Mouse (Mus musculus): ENCODE data around the gene Gm45234.
"Not testable (repeated sequence)": the region's sequence is repeated elsewhere in the genome, so short reads cannot be mapped to it uniquely, and the experiment has no call there.

The Gm45234 gene

DNA sequence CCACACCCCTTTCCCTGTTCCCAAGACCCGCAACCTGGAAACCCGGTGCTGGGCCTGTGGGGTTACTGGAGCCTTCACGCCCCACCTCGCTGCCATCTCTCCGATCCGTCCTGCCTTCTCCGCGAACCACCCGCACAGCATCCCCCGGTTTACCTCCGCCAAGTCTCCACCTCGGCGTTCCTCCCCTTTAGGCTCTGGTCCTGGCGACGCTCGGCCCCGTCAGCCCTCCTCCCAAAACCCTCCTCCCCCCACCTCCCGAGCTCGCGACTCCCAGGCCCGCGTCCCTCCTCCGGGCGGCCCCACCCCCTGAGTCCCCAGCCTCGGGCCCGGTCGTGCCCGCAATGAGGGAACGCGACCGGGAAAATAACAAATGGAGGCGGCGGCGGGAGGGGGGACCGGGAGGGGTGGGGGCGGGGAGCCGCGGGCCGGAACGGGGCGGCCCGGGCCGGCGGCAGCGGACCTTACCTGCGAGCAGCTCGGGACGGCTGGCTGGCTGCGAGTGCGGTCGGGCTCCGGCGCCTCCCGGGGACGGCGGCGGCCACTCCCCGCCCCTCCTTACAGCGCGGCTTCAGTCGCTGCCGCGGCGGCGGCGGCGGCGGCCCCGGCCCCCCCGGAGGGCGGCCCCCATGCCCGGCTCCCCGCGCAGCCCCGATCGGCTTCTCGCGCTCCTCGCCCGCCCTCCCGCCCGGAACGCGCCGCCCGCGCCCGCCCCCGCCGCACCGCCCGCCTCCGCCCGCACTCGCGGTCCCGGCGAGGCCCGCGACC, at the start of gene Gm45234, which contains the start of gene Atn1:
Gene Gm45234, minus strand, starts transcription at position 191 of the 765 bp plus-strand sequence.
Gene Atn1, minus strand, starts transcription at position 694 of the 765 bp plus-strand sequence.
- DNase-seq (ENCODE audit: low spot score): peak; percentile 78

DNA sequence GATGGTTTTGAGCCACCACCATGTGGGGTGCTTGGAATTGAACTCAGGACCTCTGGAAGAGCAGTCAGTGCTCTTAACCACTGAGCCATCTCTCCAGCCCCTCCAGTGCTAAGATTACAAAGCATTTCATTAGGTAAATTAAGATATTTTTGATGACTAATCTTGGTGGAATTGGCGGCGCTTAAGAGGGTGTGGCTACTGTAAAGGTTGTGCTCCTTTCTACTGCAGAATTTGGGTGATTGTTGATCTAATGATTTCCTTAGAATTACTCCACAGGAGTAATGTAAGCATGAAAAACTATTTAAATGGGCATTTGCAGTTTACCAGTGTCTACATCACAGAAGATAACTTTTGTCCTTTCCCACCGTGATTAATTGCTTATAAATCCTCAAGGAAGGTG, 48.5 kb upstream of the Gm45234 start:
- DNase-seq (ENCODE audit: low spot score): no peak

DNA sequence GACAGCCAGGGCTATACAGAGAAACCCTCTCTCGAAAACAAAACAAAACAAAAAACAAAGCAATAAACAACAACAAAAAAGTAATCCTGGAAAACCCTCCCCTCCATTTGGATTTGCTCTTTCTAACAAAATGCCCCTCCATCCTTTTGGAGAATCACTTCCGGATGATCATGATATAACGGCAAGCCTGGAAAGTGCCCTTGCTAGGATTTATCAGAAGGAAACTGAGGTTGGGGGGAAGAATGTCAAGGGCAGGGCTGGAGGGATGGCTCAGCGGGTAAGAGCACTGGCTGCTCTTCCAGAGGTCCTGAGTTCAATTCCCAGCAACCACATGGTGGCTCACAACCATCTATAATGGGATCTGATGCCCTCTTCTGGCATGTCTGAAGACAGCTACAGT, 47.9 kb upstream of the Gm45234 start:
- not testable (repeated sequence) for DNase-seq (ENCODE audit: low spot score)

DNA sequence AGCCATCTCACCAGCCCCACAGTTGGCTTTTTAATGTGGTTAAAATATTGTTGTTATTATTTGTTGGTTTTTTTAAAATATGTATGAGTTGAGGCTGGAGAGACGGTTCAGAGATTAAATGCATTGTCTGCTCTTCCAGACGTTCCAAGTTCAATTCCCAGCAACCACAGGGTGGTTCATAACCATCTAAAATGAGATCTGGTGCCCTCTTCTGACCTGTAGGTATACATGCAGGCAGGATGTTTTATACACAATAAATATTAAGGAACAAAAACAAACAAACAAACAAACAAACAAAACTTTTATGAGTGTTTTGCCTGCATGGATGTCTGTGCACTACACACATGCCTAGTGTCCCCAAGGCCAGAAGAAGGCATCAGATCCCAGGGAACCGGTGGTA, 47.2 kb upstream of the Gm45234 start:
- no peak for DNase-seq (ENCODE audit: low spot score)

DNA sequence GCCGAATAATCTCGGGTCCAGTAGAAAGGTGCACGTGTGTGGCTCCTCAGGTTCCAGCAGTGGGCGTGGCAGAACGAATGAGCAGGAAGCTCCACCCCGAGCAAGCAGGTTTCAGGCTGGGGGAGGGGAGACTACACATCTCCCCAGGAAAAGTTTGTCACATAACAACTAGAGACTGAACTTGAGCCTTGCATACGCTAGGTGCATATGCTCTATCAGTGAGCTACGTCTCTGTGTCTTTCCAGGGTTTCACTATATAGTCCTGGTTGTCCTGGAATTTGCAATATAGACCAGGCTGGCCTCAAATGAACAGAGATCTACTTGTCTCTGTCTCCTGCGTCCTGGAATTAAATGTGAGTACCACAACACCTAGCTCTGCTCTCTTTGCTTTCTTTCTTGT, 46.6 kb upstream of the Gm45234 start:
- not testable (repeated sequence) for DNase-seq (ENCODE audit: low spot score)

DNA sequence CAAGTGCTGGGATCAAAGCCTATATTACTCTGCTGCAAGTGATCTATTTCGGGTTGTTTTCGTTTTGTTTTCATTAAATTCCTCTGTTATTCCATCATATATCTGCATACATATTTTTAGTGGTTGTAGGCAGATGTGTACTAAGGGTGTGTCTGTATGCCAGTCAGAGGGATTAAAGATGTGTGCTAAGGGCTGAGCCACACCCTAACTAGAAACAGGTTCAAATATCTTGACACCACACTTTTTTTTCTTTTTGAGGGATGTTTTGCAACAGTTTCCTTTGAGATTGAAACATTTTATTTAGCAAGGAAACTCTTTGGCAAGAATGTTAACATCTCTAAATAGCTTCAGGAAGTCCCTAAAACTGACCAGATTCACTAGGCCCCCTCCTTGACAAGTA, 40.4 kb upstream of the Gm45234 start:
- DNase-seq (ENCODE audit: low spot score): no peak

DNA sequence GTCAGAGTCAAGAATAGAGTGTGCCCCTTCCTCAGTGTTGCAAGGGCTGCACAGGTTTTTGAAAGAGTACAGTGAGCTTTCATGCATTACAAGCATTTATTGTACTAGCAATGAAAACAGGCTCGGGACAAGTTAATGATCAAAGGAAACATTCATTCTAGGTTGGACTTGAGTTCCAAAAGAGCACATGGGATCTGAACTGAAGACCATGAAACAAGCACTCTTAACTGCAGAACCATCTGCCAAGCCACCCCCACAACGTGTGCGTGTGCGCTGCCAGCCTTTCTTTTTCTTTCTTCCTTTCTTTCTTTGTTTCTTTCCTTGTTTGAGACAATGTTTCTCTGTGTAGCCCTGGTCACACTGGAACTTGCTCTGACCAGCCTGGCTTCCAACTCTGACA, 40.0 kb upstream of the Gm45234 start:
- no peak for DNase-seq (ENCODE audit: low spot score)

DNA sequence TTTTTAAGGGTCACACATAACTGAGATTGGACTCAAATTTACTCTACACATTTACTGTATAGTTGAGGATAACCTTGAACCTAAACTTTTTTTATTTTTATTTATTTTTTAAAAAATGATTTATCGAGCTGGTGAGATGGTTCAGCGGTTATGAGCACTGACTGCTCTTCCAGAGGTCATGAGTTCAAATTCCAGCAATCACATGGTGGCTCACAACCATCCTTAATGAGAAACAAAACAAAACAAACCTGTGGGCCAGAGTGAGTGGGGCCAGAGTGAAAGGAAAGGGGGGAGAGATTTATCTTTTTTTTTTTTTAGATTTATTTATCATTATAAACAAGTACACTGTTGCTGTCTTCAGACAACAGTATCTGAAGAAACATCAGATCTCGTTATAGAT, 36.1 kb upstream of the Gm45234 start:
- DNase-seq (ENCODE audit: low spot score): no peak

DNA sequence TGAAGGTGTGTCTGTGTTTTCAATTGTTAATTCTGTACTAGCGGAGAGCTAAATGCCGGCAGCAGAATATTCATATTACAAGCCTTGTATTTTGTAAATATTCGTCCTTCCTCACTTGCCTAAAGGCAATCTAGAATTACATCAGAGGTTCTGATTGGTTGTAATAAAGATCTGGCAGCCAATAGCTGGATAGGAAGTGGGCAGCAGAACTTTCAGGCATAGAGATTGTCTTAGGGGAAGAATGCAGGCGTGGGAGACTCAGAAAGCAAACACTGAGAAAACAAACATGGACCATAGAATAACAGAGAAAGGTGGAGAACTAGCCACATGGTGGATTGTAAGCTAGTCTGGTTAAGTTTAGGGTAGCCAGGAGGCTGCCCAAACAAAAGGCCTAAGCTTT, 34.3 kb upstream of the Gm45234 start:
- DNase-seq (ENCODE audit: low spot score): no peak

DNA sequence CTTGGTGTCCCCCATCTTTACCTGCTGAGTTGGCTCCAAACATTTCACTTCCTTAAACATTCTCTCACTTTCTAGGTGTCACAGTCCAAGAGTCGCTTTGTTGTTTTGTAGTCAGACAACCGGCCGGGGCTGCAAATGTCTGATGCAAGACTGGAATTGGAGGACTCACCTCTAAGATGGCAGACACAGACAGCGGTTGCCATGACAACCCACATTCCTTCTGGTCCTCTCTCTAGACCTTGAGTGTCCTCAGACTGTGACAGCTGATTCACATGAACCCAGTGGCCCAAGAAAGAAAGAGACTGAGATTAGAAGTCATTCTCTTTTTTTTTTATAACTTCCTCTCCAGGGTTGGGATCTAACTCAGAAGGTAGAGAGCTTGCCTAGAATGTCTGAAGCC, 33.7 kb upstream of the Gm45234 start:
- DNase-seq (ENCODE audit: low spot score): no peak

DNA sequence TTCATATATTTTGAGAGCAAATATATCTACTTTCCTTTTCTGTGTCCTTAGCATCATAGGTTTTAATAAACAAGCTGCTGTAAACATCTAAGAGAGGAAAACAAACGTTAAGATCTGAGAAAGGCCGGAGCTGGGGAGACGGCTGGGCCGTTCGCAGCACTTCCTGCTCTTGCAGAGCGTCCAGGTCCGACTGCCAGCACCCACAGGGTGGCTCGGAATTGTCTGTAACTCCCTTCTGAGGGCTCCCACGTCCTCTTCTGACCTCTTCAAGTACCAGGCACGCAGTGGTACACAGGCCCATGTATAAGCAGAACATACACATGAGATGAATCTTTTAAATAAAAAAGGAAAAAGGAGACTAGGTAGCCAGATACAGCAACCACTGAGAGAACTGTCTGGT, 31.9 kb upstream of the Gm45234 start:
- DNase-seq (ENCODE audit: low spot score): no peak

DNA sequence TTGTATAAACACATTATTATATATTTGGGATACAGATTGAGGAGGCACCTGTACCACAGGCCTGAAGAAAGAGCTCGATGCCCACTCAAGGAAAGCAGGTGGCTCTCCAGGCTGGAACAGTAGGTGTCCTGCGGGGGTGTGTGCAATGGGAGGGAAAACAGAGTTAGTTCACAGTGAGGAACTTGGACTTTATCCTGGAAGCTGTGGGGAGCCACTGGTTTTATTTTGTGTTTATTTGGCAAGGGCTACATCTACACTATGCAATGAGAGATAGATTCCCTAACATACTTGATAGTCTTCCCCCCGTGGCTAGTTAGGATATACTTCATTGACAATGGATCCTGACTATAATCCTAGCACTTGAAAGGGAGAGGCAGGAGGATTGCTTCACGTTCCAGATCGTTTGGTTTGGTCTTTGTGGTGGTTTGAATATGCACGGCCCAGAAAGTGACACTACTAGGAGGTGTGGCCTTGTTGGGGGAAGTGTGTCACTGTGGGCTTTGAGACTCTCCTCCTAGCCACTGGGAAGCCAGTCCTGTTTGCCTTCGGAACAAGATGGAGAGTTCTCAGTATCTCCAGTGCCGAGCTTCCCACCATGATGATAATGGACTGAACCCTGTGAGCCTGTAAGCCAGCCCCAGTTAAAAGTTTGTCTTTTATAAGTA, 31.1 kb upstream of the Gm45234 start:
- DNase-seq (ENCODE audit: low spot score): no peak

DNA sequence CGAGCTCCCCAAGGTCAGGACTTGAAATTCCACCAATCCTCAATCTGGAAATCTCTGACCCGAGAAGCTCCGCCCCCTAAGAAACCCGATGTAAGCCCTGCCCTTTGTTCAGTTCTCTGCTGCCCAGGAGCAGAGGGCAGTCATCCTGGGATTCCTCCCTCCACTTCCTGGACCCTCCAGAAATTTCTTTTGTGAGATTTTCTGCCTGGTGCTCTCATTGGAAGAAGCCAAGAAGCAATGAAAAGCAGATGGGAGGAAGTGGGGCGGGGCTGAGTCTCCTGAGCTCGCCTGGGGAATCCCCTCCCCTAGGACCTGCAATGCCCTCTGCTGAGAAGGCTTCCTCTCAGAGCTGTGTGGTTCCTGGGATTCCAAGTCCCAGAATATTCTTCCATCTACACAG, 26.6 kb upstream of the Gm45234 start:
- no peak for DNase-seq (ENCODE audit: low spot score)

DNA sequence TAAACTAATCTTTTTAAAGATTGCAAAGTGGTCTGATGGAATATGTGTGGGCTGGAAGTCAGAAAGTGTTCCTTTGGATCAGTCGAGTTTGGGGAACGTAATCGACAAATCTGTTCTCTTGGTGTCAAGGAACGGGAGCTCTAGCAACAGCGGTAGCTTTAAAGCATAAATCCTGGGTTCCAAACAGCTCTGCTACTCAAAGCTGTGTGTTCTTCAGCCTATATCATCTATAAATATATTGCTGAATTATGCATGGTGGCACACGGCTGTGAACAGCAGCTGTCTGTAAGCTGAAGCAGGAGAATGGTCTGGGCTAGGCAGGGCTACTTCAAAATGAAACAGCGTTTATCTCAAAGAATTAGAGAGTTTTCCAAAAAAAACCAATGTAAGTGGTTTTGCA, 25.1 kb upstream of the Gm45234 start:
- DNase-seq (ENCODE audit: low spot score): no peak

DNA sequence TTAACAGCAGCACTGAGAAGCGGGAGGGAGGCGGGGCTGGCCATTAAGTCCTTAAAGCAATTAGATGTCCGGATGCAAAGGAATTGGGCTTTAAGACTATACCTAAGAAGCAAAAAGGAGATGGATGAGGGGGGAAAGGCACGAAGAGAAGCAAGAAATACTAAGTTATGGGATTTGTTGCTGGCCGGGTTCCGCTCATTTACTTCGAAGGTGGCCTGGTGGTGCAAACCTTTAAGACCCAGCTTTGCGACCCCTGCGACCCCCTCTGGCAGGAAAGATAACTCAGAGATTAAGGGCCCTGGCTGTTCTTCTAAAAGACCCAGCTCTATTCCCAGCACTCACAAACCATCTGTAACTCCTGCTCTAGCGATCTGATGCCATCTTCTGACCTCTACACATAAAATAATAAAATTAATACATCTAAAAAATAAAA, 24.2 kb upstream of the Gm45234 start:
- DNase-seq (ENCODE audit: low spot score): no peak

DNA sequence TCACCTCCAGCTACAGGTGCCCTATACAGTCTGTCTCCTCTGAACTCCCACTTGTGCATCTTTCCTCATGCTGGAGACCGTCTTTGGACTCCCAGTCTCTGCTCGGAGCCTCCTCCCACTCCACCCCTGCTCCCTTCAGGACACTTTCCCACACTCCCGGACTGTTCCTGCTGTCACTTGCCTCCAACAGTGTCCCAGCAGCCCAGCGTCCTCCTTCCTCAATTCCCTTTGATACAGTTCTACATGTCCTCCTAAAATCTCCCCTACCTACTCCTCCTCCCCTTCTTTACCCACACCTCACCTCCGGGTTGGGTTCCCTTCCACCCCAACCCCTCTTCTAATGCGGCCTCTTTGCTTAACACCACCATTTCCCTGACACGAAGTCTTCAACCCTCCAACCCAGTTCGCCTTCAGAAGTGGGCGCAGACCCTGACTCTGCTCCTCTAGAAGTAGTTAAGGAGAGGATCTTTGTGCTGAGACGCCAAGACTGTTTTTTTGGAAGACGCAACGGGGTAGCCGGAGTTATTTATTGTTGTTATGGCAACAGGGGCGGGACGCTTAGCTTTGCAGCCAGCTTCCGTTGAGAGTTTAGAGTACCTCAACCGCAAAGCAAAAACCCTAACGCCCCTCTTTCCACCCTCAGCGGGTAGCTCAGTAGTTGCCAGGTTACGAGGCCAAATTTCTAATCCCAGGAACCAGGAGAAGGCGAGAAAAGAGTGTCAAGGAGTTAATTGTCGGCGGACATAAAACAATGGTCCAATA, 23.6 kb upstream of the Gm45234 start, which contains the start of gene Lrrc23:
Gene Lrrc23, minus strand, starts transcription at position 506 of the 762 bp plus-strand sequence.
- DNase-seq (ENCODE audit: low spot score): peak; percentile 44

DNA sequence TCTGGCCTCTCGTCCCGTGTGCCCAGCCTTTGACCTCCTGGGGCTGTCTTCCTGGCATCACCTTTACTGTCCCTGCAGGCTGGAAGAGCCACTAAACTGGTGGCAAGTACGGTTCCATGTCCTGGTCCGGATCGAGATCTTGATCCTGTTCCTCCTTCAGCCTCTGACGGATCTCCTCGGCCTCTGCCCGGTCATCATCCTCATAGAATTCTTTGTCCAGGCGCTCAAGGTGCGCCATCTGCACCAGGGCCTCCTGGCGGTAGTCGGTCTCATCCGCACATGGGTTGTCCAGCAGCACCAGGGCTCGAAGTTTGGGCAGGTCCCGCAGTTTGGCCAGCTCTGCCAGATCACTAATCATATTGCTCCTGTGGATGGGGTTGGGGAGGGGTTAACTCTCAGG, 14.7 kb upstream of the Gm45234 start:
- DNase-seq (ENCODE audit: low spot score): no peak

DNA sequence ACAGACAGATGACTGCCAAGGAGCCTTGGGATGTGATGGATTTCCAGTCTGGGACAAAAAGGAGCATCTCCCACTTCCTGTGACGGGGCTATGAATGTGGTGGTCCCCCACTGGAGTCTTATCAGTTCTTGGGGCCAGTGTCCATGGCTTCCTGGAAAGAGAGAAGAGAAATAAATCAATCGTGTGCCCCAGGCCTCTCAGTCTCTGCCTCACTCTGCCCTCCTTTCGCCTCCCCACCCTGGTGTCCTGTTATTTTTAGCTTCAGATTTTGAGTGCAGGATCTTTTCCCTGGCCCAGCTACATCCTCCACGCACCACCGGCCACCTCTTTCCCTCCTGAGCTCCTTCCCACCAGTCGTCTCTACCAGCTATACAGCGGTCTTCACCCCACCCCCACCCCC, 14.2 kb upstream of the Gm45234 start:
- no peak for DNase-seq (ENCODE audit: low spot score)

DNA sequence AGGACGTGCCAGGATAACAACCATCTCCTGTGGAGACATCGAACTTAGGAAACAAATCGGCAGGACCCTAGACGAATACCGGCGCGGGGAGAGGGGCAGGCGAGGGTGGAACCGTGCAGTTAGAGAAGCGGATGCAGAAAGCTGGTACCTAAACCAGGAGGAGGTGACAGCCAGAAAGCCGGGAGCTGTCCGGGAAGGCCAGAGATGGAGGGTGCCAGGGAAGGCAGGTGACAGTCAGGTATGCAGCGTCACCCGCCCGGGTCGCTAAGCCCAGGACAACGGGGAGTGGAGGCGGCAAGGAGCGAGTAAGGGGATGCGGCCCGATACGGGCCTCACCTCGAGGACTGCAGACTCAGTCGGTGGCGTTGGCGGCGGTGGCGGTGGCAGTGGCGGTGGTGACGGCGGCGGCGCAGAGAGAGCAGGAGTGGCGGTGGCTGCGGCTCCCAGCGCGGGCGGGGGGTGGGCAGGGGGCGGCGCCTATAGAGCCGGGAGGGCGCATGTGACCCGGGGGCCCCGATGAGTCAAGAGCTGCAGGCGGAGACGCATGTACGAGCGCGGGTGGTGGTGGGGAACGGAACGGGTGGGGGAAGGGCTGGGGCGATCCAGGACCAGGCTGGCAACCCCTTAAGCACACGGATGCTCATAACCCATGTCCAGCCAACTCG, 13.4 kb upstream of the Gm45234 start, which contains the start of gene Eno2:
Gene Eno2, minus strand, starts transcription at position 573 of the 665 bp plus-strand sequence.
- no peak for DNase-seq (ENCODE audit: low spot score)

DNA sequence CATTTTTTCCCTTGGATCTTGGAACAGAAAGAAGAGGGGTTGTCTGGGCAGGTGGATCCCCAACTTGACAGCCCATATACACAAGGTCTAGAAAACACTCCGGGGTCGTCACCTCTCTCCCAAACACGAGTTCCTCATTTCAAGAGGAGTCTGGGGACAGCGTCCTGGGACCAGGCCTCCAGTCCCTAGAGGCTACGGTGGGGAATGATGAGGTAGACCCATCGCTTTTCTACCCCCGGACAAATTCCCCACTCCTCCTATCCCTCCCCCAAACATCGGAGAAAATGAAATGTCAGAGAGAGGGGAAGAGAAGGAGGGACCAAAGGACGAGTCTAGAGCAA, 12.9 kb upstream of the Gm45234 start:
- no peak for DNase-seq (ENCODE audit: low spot score)

DNA sequence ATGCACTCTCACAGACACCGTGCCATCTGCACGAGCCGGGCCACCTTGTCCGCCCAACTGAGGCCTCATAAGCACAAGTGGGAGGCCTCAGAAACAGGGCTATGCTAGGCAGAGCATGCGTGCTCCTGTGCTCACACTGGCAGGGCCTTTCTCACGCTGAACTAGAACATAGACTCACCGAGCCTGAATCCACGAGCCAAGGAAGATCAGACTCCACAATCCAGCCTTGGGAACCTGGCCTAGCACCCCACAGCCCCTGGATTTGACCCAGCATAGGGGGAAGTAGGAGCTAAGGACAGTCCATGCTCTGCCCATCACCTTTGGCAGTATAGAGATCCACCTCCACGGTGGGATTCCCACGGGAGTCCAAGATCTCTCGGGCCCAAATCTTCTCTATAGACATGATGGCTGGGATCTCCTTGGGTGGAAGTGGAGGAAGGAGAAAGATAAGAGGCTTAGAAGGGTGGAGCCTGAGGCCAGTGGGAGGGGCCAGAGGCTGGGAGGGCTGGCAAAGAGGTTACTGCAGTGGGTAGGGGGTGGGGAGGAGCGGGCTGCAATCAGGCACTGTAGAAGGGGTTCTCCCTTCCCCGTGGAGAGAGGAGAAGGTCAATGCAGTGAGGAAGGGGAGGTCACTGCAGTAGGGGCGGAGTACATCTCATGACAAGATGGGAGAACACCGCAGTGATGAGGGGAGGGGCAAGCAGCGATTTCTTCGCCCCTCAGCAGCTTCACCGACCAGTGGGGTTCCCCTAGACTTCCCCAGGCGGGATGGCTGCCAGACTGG, 12.3 kb upstream of the Gm45234 start:
- DNase-seq (ENCODE audit: low spot score): no peak

All from ovary, postnatal 36 days (tissue).